Mouse (Mus musculus): ENCODE measurements at regions not wholly inside any gene's neighbourhood (a gene's known extent, or its start where the extent isn't known, plus 50 kb on each side); places are given as distances from the start of the nearest gene placed in this dataset.

- TF ChIP-seq CTCF (IDR thresholded peaks at IDR 0.05; ENCODE audit: low read depth, low read length) (no peak), POLR2A (IDR thresholded peaks at IDR 0.05; ENCODE audit: extremely low read depth, insufficient read depth, low read length) (no peak)
Observed at GRCm38 (mm10) chr8:116203631-116204030, 301.1 kb upstream of the Dynlrb2 start.

Measured in liver, adult 2 months (tissue).